Mouse (Mus musculus): ENCODE measurements at regions not wholly inside any gene's neighbourhood (a gene's known extent, or its start where the extent isn't known, plus 50 kb on each side); places are given as distances from the start of the nearest gene placed in this dataset.

- H3K9me3 ChIP-seq (replicated peaks) = no peaks in the 10 kb centered on the region
- 87% methylated on average over 8 of the region's 8 CpGs for WGBS
- H3K4me3 ChIP-seq = no peak overlapping the region
- H3K4me2 ChIP-seq (replicated peaks) = no peak overlapping the region
- H3K4me1 ChIP-seq = no peaks in the 10 kb centered on the region
- H3K27ac ChIP-seq = no peak overlapping the region
- H3K36me3 ChIP-seq = no peaks in the 10 kb centered on the region
- H3K9ac ChIP-seq = no peak overlapping the region
- ATAC-seq (ENCODE audit: low FRiP score) = no peak
- no peaks in the 10 kb centered on the region for H3K27me3 ChIP-seq
These were observed 100.1 kb upstream of the Egln3 start for GRCm38 (mm10) chr12:54303746-54304145.

GRCm38 (mm10) chr12:54299506-54299905, 95.8 kb upstream of the Egln3 start:
- H3K4me1 ChIP-seq = no peaks in the 10 kb centered on the region
- no peak overlapping the region for H3K4me2 ChIP-seq (replicated peaks)
- H3K36me3 ChIP-seq = no peaks in the 10 kb centered on the region
- H3K4me3 ChIP-seq = no peak overlapping the region
- ATAC-seq (ENCODE audit: low FRiP score) = no peak
- no peaks in the 10 kb centered on the region for H3K27me3 ChIP-seq
- no peak overlapping the region for H3K9ac ChIP-seq
- WGBS = 57% methylated on average over 5 of the region's 5 CpGs
- H3K9me3 ChIP-seq (replicated peaks) = no peaks in the 10 kb centered on the region
- H3K27ac ChIP-seq = no peak overlapping the region

GRCm38 (mm10) chr12:54293248-54293647, 89.6 kb upstream of the Egln3 start:
- ATAC-seq (ENCODE audit: low FRiP score) = no peak
- H3K9ac ChIP-seq = no peak overlapping the region
- no peaks in the 10 kb centered on the region for H3K9me3 ChIP-seq (replicated peaks)
- H3K4me1 ChIP-seq = peaks cover 4% of the 10 kb centered on the region
- H3K27ac ChIP-seq = no peak overlapping the region
- no peak overlapping the region for H3K4me2 ChIP-seq (replicated peaks)
- no peak overlapping the region for H3K4me3 ChIP-seq
- no peaks in the 10 kb centered on the region for H3K36me3 ChIP-seq
- H3K27me3 ChIP-seq = no peaks in the 10 kb centered on the region
- 74% methylated on average over 2 of the region's 2 CpGs for WGBS

- no peaks in the 10 kb centered on the region for H3K36me3 ChIP-seq
- no peaks in the 10 kb centered on the region for H3K9me3 ChIP-seq (replicated peaks)
- peaks cover 21% of the 10 kb centered on the region for H3K4me1 ChIP-seq
- H3K4me2 ChIP-seq (replicated peaks) = no peak overlapping the region
- no peaks in the 10 kb centered on the region for H3K27me3 ChIP-seq
- H3K9ac ChIP-seq = no peak overlapping the region
- H3K27ac ChIP-seq = no peak overlapping the region
- no peak for ATAC-seq (ENCODE audit: low FRiP score)
- no peak overlapping the region for H3K4me3 ChIP-seq
- WGBS = 93% methylated on average over 2 of the region's 2 CpGs
These were observed 86.7 kb upstream of the Egln3 start for GRCm38 (mm10) chr12:54290311-54290710.

GRCm38 (mm10) chr12:54288747-54289146, 85.1 kb upstream of the Egln3 start:
- WGBS = 69% methylated on average over 4 of the region's 4 CpGs
- no peak overlapping the region for H3K27ac ChIP-seq
- ATAC-seq (ENCODE audit: low FRiP score) = no peak

GRCm38 (mm10) chr12:54288041-54288502, 84.4 kb upstream of the Egln3 start:
- 28% methylated on average over 6 of the region's 6 CpGs for WGBS
- H3K9ac ChIP-seq = no peak overlapping the region
- H3K27ac ChIP-seq = peak overlapping the region; percentile 64
- peak; percentile 30; the same call in 1 of the 2 replicates for ATAC-seq (ENCODE audit: low FRiP score)
- H3K4me3 ChIP-seq = no peak overlapping the region
- H3K9me3 ChIP-seq (replicated peaks) = no peaks in the 10 kb centered on the region
- no peaks in the 10 kb centered on the region for H3K36me3 ChIP-seq
- H3K27me3 ChIP-seq = no peaks in the 10 kb centered on the region
- peaks cover 21% of the 10 kb centered on the region for H3K4me1 ChIP-seq
- no peak overlapping the region for H3K4me2 ChIP-seq (replicated peaks)

More at GRCm38 (mm10) chr12:54288747-54289146, 85.1 kb upstream of the Egln3 start:
- H3K36me3 ChIP-seq = no peaks in the 10 kb centered on the region
- no peak overlapping the region for H3K4me2 ChIP-seq (replicated peaks)
- no peak overlapping the region for H3K9ac ChIP-seq
- H3K27me3 ChIP-seq = no peaks in the 10 kb centered on the region
- H3K4me1 ChIP-seq = peaks cover 21% of the 10 kb centered on the region
- H3K9me3 ChIP-seq (replicated peaks) = no peaks in the 10 kb centered on the region
- no peak overlapping the region for H3K4me3 ChIP-seq

GRCm38 (mm10) chr12:54286911-54287819, 83.5 kb upstream of the Egln3 start:
- no peak overlapping the region; the same call in 1 of the 2 replicates for H3K9ac ChIP-seq
- peaks cover 25% of the 10 kb centered on the region for H3K4me1 ChIP-seq
- ATAC-seq (ENCODE audit: low FRiP score) = peak; percentile 83
- no peaks in the 10 kb centered on the region for H3K9me3 ChIP-seq (replicated peaks)
- peak overlapping the region; percentile 64 for H3K27ac ChIP-seq
- H3K4me3 ChIP-seq = no peak overlapping the region
- no peak overlapping the region for H3K4me2 ChIP-seq (replicated peaks)
- no peaks in the 10 kb centered on the region for H3K27me3 ChIP-seq
- H3K36me3 ChIP-seq = no peaks in the 10 kb centered on the region
- 46% methylated on average over 16 of the region's 16 CpGs for WGBS

- no peaks in the 10 kb centered on the region for H3K36me3 ChIP-seq
- H3K9me3 ChIP-seq (replicated peaks) = no peaks in the 10 kb centered on the region
- ATAC-seq (ENCODE audit: low FRiP score) = no peak
- no peaks in the 10 kb centered on the region for H3K27me3 ChIP-seq
- 18% methylated on average over 4 of the region's 4 CpGs for WGBS
- H3K27ac ChIP-seq = no peak overlapping the region
- H3K4me3 ChIP-seq = no peak overlapping the region
- no peak overlapping the region for H3K9ac ChIP-seq
- H3K4me1 ChIP-seq = peaks cover 25% of the 10 kb centered on the region
- no peak overlapping the region for H3K4me2 ChIP-seq (replicated peaks)
These were observed 80.0 kb upstream of the Egln3 start for GRCm38 (mm10) chr12:54283646-54284045.

- H3K4me3 ChIP-seq = no peak overlapping the region
- H3K9me3 ChIP-seq (replicated peaks) = no peaks in the 10 kb centered on the region
- no peak overlapping the region for H3K9ac ChIP-seq
- H3K36me3 ChIP-seq = no peaks in the 10 kb centered on the region
- H3K4me1 ChIP-seq = peaks cover 19% of the 10 kb centered on the region
- 100% methylated on average over 1 of the region's 1 CpGs for WGBS
- H3K27ac ChIP-seq = no peak overlapping the region
- no peak for ATAC-seq (ENCODE audit: low FRiP score)
- no peak overlapping the region for H3K4me2 ChIP-seq (replicated peaks)
- H3K27me3 ChIP-seq = no peaks in the 10 kb centered on the region
These were observed 79.4 kb upstream of the Egln3 start for GRCm38 (mm10) chr12:54283011-54283410.

GRCm38 (mm10) chr12:54282281-54282921, 78.7 kb upstream of the Egln3 start:
- Histone ChIP-seq H3K27ac (no peak overlapping the region), H3K9me3 (replicated peaks) (no peaks in the 10 kb centered on the region), H3K9ac (no peak overlapping the region), H3K36me3 (no peaks in the 10 kb centered on the region), H3K27me3 (no peaks in the 10 kb centered on the region), H3K4me2 (replicated peaks) (no peak overlapping the region), H3K4me3 (no peak overlapping the region), H3K4me1 (peaks cover 13% of the 10 kb centered on the region)
- 57% methylated on average over 4 of the region's 4 CpGs for WGBS
- no peak for ATAC-seq (ENCODE audit: low FRiP score)

GRCm38 (mm10) chr12:54280457-54280856, 76.8 kb upstream of the Egln3 start:
- H3K4me2 ChIP-seq (replicated peaks) = no peak overlapping the region
- H3K27ac ChIP-seq = no peak overlapping the region
- no peak overlapping the region for H3K9ac ChIP-seq
- no peaks in the 10 kb centered on the region for H3K36me3 ChIP-seq
- H3K4me1 ChIP-seq = peaks cover 4% of the 10 kb centered on the region; the same call in 1 of the 2 replicates
- H3K27me3 ChIP-seq = no peaks in the 10 kb centered on the region
- ATAC-seq (ENCODE audit: low FRiP score) = no peak
- no peak overlapping the region for H3K4me3 ChIP-seq
- H3K9me3 ChIP-seq (replicated peaks) = no peaks in the 10 kb centered on the region
- 88% methylated on average over 4 of the region's 4 CpGs for WGBS

- Histone ChIP-seq H3K36me3 (no peaks in the 10 kb centered on the region), H3K27me3 (no peaks in the 10 kb centered on the region), H3K9me3 (replicated peaks) (no peaks in the 10 kb centered on the region), H3K4me1 (peaks cover 4% of the 10 kb centered on the region; the same call in 1 of the 2 replicates), H3K27ac (no peak overlapping the region), H3K9ac (no peak overlapping the region), H3K4me2 (replicated peaks) (no peak overlapping the region), H3K4me3 (no peak overlapping the region)
- 79% methylated on average over 3 of the region's 3 CpGs for WGBS
- no peak for ATAC-seq (ENCODE audit: low FRiP score)
These were observed 76.3 kb upstream of the Egln3 start for GRCm38 (mm10) chr12:54280001-54280400.
